Mouse (Mus musculus): Measurements from ENCODE around the gene Ramp3.
A peak's percentile ranks its signal among the peaks of the same experiment; 100 is the strongest.

Ramp3 gene

GRCm38 (mm10) chr11:6670044-6670443, 11.7 kb downstream of the Ramp3 start:
- DNase-seq (ENCODE audit: low read depth, low spot score): peak; percentile 24

- no peak for DNase-seq (ENCODE audit: low read depth, low spot score)
Measured at GRCm38 (mm10) chr11:6670826-6671225, 12.5 kb downstream of the Ramp3 start.

- no peak for DNase-seq (ENCODE audit: low read depth, low spot score)
Measured at GRCm38 (mm10) chr11:6674701-6675100, 16.4 kb downstream of the Ramp3 start.

- no peak for DNase-seq (ENCODE audit: low read depth, low spot score)
Measured at GRCm38 (mm10) chr11:6675402-6675801, 17.1 kb downstream of the Ramp3 start.

GRCm38 (mm10) chr11:6676641-6677040, 18.3 kb downstream of the Ramp3 start:
- no peak for DNase-seq (ENCODE audit: low read depth, low spot score)

- no peak for DNase-seq (ENCODE audit: low read depth, low spot score)
Measured at GRCm38 (mm10) chr11:6677530-6677929, 19.2 kb downstream of the Ramp3 start.

GRCm38 (mm10) chr11:6679694-6680396, 21.5 kb downstream of the Ramp3 start:
- no peak for DNase-seq (ENCODE audit: low read depth, low spot score)

- no peak for DNase-seq (ENCODE audit: low read depth, low spot score)
Measured at GRCm38 (mm10) chr11:6680397-6680818, 22.1 kb downstream of the Ramp3 start.

GRCm38 (mm10) chr11:6684741-6685140, 26.4 kb downstream of the Ramp3 start:
- DNase-seq (ENCODE audit: low read depth, low spot score): no peak

GRCm38 (mm10) chr11:6688888-6689287, 30.6 kb downstream of the Ramp3 start:
- DNase-seq (ENCODE audit: low read depth, low spot score): no peak

GRCm38 (mm10) chr11:6692341-6692740, 34.0 kb downstream of the Ramp3 start:
- DNase-seq (ENCODE audit: low read depth, low spot score): no peak

- no peak for DNase-seq (ENCODE audit: low read depth, low spot score)
Measured at GRCm38 (mm10) chr11:6694114-6694513, 35.8 kb downstream of the Ramp3 start.

GRCm38 (mm10) chr11:6695176-6695575, 36.9 kb downstream of the Ramp3 start:
- no peak for DNase-seq (ENCODE audit: low read depth, low spot score)

GRCm38 (mm10) chr11:6696551-6696950, 38.2 kb downstream of the Ramp3 start:
- no peak for DNase-seq (ENCODE audit: low read depth, low spot score)

GRCm38 (mm10) chr11:6697751-6698150, 39.4 kb downstream of the Ramp3 start:
- no peak for DNase-seq (ENCODE audit: low read depth, low spot score)

- no peak for DNase-seq (ENCODE audit: low read depth, low spot score)
Measured at GRCm38 (mm10) chr11:6698281-6698680, 40.0 kb downstream of the Ramp3 start.

- no peak for DNase-seq (ENCODE audit: low read depth, low spot score)
Measured at GRCm38 (mm10) chr11:6702258-6702657, 43.9 kb downstream of the Ramp3 start.

- no peak for DNase-seq (ENCODE audit: low read depth, low spot score)
Measured at GRCm38 (mm10) chr11:6704851-6705250, 46.5 kb downstream of the Ramp3 start.

GRCm38 (mm10) chr11:6705516-6705915, 47.2 kb downstream of the Ramp3 start:
- DNase-seq (ENCODE audit: low read depth, low spot score): no peak

GRCm38 (mm10) chr11:6706796-6707195, 48.5 kb downstream of the Ramp3 start:
- DNase-seq (ENCODE audit: low read depth, low spot score): no peak

GRCm38 (mm10) chr11:6708437-6708836, 50.1 kb downstream of the Ramp3 start:
- no peak for DNase-seq (ENCODE audit: low read depth, low spot score)

GRCm38 (mm10) chr11:6710409-6710808, 52.1 kb downstream of the Ramp3 start:
- DNase-seq (ENCODE audit: low read depth, low spot score): no peak

- no peak for DNase-seq (ENCODE audit: low read depth, low spot score)
Measured at GRCm38 (mm10) chr11:6720746-6721145, 62.4 kb downstream of the Ramp3 start.

- DNase-seq (ENCODE audit: low read depth, low spot score): no peak
Measured at GRCm38 (mm10) chr11:6726921-6727320, 68.6 kb downstream of the Ramp3 start.

All from A20 (cell line).